Mouse (Mus musculus): ENCODE results near the gene Hoxb6.

Gene Hoxb6

DNA sequence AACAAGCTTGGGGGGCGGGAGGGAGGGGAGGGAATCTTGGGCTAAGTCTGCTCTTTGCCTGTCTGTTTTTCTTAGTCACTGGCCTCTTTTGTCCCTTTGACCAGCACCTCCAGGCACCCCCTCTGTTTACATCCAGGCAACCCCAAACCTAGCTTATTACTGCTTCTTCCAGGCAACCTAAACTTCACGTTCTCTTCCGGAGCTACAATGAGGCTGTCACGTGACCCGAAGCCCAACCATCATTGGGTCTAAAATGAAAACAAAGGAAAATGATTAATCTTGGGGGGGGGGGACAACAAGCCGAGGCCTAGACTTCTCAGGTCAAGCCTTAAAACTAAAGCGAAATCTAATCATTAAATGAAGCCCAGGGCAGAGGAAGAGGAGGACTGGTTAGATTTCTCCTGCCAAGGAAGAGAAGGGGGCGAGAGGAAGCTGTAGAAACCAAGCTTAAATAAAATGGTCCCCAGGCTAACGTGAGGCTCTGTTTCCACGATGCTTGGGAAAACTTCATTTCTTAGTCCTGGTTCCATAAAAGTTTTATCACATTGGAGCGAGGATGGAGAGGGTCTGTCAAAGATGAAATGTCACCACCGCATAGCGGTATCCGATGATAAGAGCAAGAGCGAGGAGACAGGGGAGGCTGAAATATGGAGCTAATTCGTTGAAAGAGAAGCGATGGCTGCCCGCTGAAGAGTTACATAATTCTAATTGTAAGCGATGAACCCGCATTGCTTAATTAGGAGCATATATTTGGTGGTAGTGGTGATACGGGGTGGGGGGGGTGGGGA is 56.1 kb downstream of the Hoxb6 start:
- CTCF ChIA-PET = no interaction called here

GRCm38 (mm10) chr11:96348988-96349387 is 56.7 kb downstream of the Hoxb6 start:
- CTCF ChIA-PET = no interaction called here

DNA sequence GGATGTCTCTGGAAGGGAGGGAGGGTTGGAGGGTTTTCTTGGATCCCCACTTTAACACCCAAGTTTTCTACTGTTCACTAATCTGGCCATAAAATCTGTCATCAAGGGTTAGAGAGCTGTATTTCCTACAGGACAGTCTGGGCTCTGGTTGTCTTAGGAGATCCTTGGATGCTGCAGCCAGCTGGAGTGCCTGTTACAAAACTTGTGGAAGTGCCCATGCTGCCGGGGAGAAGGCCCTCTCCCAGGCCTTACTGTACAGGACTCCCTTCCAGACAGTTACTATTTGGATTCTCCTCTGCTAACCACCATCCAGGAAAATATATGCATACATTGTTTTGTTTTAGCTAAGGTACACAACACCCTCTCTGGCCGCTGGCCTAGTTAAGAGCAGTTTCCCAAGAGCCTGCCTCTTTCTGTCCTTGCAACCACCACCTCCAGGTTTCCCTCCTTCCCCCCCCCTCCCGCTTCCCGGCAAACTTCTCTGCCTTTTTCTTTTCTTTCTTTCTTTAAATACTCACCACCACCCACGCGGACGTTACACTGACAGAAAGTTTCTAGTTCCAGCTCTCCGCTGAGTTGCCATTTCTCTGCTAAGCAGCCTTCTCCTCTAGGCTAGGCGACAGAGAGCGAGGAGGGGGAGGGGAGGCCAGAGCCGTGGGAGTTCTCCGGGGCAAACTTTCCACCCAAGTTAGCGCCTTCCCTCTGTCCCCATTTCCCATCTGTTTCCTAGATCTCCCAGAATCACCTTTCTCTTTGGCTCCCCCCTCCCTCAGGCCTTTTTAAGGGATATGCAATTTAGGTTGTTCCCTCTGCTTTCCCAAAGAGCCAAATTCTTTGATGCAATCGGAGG is 57.4 kb downstream of the Hoxb6 start:
- CTCF ChIA-PET = no interaction called here

- CTCF ChIA-PET = interaction anchor here (0.7 kb wide), 1 partner anchor 19 kb away, joined by 3 read pairs; no protein-coding TSS in a partner anchor
Observed at GRCm38 (mm10) chr11:96350341-96350624, 58.0 kb downstream of the Hoxb6 start, which contains the start of gene Hoxb2. Gene Hoxb2 (plus strand): TSS chr11:96350525.

- CTCF ChIA-PET = interaction anchor here (0.7 kb wide), 1 partner anchor 19 kb away, joined by 3 read pairs; no protein-coding TSS in a partner anchor
Observed at GRCm38 (mm10) chr11:96350791-96351190, 58.5 kb downstream of the Hoxb6 start.

All from spleen, embryonic (tissue).